Mouse (Mus musculus) thymus, adult 18-20 months (tissue): ENCODE measurements around the gene Foxq1.

Source experiments
- DNase-seq, 2 experiments: peaks; one replicate each; pipeline ENCODE4 v3.0.0; 2022; ENCODE audit warnings: mixed read lengths in 2 of 2

The Foxq1 gene

DNA sequence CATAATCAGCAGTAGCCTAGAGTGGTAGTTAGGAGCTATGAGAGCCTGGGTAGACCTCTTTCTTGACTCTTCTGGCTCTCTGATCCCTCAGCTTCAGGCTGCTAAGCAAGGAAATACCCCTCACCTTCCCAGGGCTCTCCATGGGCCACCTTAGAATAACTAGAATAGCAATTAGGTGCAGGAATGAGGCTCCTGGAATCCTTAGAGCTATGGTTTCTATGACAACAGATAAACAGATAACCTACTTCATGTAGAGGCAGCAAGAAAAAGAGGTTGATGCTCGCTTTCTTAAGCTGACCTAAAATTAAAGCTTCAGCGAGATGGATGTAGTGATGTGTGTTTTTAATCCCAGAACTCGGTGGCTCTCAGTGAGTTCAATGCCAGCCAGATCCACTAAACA, 18.7 kb downstream of the Foxq1 start:
- DNase-seq, result no peak

GRCm38 (mm10) chr13:31576696-31577095, 20.8 kb downstream of the Foxq1 start:
- DNase-seq, result no peak

DNA sequence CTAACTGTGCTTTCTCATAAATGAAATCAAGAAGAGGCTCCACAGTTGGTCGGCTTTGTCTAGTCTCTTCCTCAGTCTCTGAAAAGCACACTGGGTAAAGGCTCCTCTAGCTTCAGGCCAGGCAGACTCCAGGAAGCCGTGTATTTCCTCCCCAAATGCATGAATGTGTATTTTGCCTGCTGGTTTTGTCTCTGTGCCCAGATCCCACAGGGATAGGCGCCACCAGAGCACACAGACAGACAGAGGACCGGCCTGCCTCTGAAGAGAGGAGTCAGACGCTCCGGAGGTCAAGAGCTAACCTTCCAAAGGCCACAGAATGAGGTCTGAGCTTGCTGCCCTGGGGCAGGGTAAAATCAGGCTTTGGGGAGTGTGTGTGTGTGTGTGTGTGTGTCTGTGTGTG, 21.6 kb downstream of the Foxq1 start:
- DNase-seq, result no peak

DNA sequence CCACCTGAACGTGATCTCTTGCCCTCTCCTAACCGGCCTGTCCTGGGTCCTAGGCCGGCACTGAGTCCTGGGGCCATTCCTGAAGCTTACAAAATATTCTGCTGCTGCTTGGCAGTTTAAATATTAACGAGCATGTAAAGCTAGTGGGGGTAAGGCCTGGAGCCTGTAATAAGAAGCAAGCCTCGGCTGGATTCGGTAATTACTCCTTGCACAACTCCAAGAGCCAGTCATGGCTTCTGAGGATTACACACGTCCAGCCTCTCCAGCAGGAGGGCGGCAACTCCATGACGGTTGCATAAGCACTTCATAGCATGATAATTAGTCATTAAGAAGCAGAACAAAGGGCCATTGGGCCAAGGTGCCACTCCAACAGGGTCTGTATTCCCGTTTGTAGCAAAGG, 22.5 kb downstream of the Foxq1 start:
- DNase-seq, result no peak

GRCm38 (mm10) chr13:31579866-31580265, 23.9 kb downstream of the Foxq1 start:
- no peak for DNase-seq

DNA sequence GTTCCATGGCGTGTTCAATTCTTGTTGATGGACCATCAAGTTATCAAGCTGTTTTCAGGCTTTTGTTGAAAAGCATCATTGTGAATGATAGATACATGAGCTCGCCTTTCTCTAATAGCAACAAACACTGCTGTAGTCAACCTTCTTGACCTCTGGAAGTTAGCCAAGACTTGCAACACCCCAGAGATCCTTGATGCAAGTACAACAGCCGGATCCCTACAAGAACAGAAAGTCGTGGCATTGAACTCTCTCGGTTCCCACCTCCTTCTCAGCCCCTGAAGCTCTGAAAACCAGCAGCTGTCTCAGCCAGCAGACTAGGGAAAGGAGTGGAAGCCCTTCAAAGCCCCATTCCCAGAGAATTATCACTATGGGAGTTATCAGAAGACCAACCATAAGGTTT, 31.4 kb downstream of the Foxq1 start:
- no peak for DNase-seq

DNA sequence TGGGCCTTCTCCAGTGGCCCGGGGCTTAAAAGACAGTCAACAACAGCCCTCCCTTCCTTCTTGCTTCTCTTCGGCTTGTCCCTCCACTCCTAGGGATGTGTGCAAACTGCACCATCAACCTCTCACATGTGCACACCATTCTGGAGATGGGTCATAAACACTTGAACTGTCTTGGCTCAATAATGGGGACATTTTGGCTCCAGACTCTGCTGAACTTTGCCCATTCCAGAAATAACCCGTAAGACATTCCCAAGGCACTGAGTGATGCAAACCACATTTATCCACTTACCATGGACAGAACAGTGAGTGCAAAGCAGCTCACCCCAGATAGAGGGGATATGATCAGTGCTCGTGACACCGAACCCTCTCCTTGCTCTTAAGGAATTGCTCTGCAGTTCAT, 43.6 kb downstream of the Foxq1 start:
- no peak for DNase-seq

- no peak for DNase-seq
Observed at GRCm38 (mm10) chr13:31603964-31604363, 48.0 kb downstream of the Foxq1 start.
